Mouse (Mus musculus): ENCODE measurements around the gene Osm.

DNA sequence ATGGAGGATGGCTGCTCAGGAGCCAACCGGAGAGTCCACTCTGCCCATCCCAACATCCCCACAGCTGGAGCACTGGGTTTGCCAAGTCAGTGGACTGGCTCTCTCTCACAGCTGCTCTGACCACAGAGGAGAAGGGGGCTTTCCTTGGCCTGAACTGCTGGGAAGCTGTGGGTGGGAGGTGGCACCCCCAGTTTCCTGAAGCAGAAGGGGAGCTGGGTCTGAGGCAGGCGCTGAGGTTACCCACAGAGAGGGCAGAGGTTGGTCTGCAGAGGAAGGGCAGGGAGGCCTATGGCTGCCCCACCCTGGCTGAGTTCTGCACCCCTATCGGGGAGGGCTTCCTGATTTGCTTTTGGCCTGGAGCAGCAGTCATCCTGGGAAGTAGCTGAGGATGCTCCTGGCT lies 15.2 kb downstream of the Osm start:
- no peak for TF ChIP-seq CTCF (IDR thresholded peaks at IDR 0.05; ENCODE audit: low read depth, low read length)
- TF ChIP-seq POLR2A (IDR thresholded peaks at IDR 0.05; ENCODE audit: insufficient read depth, low read length) = no peak

Measured in ES-Bruce4 (cell line).